Mouse (Mus musculus) cortical plate, adult 2 months (tissue): Measurements from ENCODE around the gene Ms4a4c. TPM values are rescaled to one million over a fixed set of nuclear protein-coding genes. Genes with fewer than 3 reads are reported as not detected.
"Not testable (repeated sequence)": the region's sequence is repeated elsewhere in the genome, so short reads cannot be mapped to it uniquely, and the experiment has no call there.

Experiments used
- H3K27ac ChIP-seq: fragments of 200-500 bp; 2 replicates; pipeline ENCODE4 v1.5.1; 2012; ENCODE audit warnings: low read length, control low read depth, inconsistent platforms; ENCODE audit not compliant: insufficient read depth
- H3K4me1 ChIP-seq: fragments of 200-500 bp; 2 replicates; pipeline ENCODE4 v1.6.1; 2011; ENCODE audit warnings: low read length; ENCODE audit not compliant: control insufficient read depth, insufficient read depth
- H3K4me3 ChIP-seq: fragments of 200-500 bp; 2 replicates; pipeline ENCODE4 v1.5.1; 2011; ENCODE audit warnings: mild to moderate bottlenecking, low read length, control low read depth; ENCODE audit not compliant: insufficient read depth
- CTCF ChIP-seq: fragments of 200-500 bp; IDR thresholded peaks from 2 replicates; pipeline ENCODE4 v1.5.1; 2011; ENCODE audit warnings: mild to moderate bottlenecking, control low read depth, low read length; ENCODE audit not compliant: insufficient read depth; ENCODE audit errors: extremely low read depth
- POLR2A ChIP-seq: fragments of 200-500 bp; IDR thresholded peaks from 2 replicates; pipeline ENCODE4 v1.6.1; 2011; ENCODE audit warnings: mild to moderate bottlenecking, low read length, control low read depth; ENCODE audit not compliant: insufficient read depth; ENCODE audit errors: extremely low read depth
- polyA plus RNA-seq: library from polyadenylated mRNA; depleted of rRNA; stranded (reverse); fragments of >200 nt; gene quantifications from 2 replicates; pipeline ENCODE4 v1.2.3, GENCODE M21; 2012

Gene Ms4a4c
- polyA plus RNA-seq, 1 experiment, result 0.17 TPM

DNA sequence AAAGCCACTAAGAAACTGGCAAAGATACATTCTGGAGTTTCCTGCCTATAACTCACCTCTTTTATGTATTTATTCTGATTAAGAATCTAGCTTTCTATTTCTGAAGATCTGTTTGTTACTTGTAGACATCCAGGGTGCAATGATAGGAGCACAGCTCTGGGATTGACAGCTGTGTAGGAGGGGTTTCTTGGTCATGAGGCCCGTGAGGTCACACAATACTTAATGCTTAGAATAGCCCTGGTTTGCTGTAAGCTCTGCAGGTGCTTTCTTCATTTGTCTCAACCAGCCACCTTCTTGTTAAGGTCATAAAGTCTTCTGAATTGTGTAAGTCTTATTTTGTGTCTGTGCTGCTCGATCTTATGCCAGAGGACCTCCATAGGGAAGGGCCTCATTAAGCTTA, 15.6 kb upstream of the Ms4a4c start:
- H3K4me1 ChIP-seq, result no peaks in the 10 kb centered on the region
- no peak overlapping the region for H3K4me3 ChIP-seq
- TF ChIP-seq POLR2A (no peak), CTCF (no peak)
- H3K27ac ChIP-seq, result no peak overlapping the region

DNA sequence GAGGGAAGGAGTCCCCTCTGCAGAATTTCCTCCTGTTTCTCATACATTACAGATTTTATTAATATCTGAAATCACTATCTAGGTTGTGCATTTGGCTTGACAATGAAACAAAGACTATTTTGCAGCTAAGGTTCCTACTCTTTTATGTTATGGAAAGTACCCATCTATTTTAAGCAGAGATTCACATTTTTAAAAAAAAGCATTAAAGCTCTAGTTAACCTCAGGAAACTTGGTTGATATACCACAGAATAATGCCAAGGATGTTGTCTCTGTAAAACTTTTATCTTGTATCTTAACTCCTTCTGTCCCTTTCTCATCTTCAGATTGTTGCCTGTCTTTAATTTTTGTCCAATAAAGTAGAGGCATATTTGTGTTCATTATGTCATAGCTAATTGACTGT, 8.8 kb upstream of the Ms4a4c start:
- no peak for TF ChIP-seq CTCF
- H3K4me3 ChIP-seq, result no peak overlapping the region
- no peak overlapping the region for H3K27ac ChIP-seq

DNA sequence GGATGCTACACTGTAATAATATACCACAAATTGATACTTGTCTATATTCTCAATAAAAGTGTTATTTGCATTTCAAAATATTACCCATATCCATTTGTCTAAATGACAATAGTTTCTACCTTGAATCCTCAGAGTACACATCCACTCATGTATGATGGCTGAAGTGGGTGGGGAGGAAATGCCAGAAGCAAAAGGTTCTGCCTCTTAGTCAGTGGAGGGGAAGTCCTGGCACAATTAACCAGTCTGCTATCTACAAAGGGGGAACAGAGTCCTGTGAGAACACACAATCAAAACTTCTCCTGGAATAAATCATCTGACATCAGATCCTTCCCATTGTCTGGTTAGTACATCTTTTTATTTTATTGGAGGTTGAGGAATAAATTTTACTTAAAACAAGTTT, 2.9 kb downstream of the Ms4a4c start:
- H3K4me3 ChIP-seq, result no peak overlapping the region
- TF ChIP-seq POLR2A (no peak), CTCF (no peak)
- H3K27ac ChIP-seq, result no peak overlapping the region
- H3K4me1 ChIP-seq, result no peaks in the 10 kb centered on the region

More for the DNA sequence above, 8.8 kb upstream of the Ms4a4c start:
- H3K4me1 ChIP-seq, result no peaks in the 10 kb centered on the region

DNA sequence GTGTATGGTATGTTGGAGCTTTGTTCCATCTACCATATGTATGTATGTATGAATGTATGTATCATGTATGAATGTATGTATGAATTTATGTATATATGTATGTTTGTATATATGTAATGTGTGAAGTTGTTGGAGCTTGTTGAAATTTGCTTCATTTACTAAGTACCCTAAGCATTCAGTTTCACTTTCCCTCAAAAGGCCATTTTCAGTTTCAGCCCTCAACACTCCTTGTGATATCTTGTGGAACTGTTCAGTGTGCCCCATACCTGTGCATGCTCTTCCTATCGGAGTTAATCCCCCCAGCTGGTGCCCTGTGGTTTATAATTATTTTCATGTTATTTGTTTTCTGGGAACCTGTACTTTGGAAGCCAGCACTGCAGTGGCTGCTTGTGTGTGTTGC, 4.0 kb downstream of the Ms4a4c start:
- TF ChIP-seq POLR2A (no peak), CTCF (no peak)
- no peak overlapping the region for H3K4me3 ChIP-seq
- H3K4me1 ChIP-seq, result no peaks in the 10 kb centered on the region
- no peak overlapping the region for H3K27ac ChIP-seq

DNA sequence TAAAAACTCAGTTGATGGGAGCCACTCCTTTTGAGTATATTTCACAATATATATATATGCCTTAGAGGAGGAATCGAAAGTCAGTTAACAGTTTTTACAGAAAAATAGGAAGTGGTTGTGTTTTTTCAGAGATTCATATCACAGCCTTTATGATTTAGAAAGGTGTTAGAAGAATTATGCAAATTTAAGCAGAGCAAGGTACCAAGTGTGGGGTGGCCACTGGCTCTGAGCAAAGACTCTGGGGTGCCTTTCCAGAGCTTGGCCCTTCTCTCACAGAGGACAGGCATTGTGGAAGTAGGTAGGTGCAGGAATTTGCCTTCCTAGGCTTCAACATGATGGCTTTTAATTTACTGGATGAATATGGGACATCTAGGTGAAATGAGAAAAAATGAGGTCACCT, 7.1 kb downstream of the Ms4a4c start:
- no peak overlapping the region for H3K27ac ChIP-seq
- H3K4me3 ChIP-seq, result no peak overlapping the region
- TF ChIP-seq POLR2A (no peak), CTCF (no peak)
- no peaks in the 10 kb centered on the region for H3K4me1 ChIP-seq

DNA sequence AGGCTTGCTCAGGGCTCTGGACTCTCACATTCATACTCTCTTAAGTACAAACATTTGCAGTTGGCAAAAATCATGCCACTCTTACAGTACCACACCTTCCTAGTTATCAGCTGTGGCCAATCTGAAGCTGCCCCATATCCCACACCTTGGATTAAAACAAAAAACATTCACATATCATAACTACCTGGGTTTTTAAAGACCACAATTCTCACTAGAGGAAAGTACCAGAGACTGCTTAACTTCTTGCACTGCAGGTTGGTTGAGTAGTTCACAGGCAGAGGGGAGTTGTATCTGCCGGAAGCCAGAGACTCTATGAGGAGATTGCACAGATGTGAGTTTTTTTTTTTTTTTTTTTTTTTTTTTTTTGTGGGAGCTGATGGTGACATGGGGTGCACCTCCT, 9.5 kb downstream of the Ms4a4c start:
- Histone ChIP-seq H3K4me1 (no peaks in the 10 kb centered on the region), H3K4me3 (no peak overlapping the region), H3K27ac (no peak overlapping the region)
- TF ChIP-seq POLR2A, result no peak
- TF ChIP-seq CTCF, result no peak

DNA sequence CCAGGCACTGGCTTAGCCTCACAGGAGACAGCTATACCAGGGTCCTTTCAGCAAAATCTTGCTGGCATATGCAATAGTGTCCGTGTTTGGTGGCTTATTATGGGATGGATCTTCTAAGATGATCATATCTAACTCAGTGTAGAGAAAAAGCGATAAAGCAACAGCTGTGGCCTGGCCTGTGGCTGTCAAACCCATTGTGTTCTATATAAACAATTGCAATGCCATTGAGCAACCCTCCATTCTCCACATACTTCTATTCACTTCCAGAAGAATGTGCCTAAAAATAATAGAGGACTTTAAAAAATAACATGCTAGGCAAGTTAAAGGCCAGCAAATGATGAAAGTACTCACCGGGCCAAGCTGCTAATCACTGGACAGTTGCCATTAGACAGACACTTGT, 11.0 kb downstream of the Ms4a4c start:
- no peaks in the 10 kb centered on the region for H3K4me1 ChIP-seq
- TF ChIP-seq CTCF (no peak), POLR2A (no peak)
- no peak overlapping the region for H3K4me3 ChIP-seq
- H3K27ac ChIP-seq, result no peak overlapping the region

DNA sequence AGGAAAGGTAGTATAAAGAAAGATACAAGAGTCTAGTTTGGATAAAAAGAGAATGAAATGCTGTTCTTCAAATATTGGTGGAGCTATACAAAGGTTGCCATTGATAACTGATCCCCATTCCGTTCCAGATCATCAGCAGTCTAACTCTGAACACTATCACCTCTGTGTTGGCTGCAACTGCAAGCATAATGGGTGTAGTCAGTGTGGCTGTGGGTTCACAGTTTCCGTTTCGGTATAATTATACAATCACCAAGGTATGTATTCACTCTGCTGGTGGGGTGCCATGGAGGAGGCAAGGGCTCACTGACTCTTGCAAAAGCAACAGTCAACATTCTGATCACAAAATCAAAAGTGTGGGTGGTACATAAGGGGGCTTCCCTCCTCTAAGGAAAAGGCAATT, 14.3 kb downstream of the Ms4a4c start:
- H3K27ac ChIP-seq, H3K4me3 ChIP-seq, H3K4me1 ChIP-seq: not testable (repeated sequence)

DNA sequence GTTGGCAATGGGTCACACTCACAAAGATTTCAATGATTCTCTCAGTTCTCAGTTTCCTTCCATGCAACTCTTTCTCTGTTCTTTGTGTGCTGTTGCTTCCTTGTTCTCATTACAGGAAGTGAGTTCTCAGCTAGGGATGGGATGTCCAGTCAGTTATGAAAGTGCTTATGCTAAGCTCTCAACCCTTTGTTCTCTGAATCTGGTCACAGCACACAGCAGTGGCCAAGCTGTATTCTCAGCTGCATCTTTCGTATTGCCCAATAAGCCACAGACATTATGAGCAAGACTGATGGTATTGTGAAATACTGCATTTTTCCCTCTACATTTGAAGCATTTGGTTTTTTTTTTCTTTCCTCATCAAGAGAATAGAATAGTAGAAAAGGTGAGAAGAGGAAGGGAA, 26.6 kb downstream of the Ms4a4c start:
- not testable (repeated sequence) for H3K27ac ChIP-seq, H3K4me3 ChIP-seq, H3K4me1 ChIP-seq

DNA sequence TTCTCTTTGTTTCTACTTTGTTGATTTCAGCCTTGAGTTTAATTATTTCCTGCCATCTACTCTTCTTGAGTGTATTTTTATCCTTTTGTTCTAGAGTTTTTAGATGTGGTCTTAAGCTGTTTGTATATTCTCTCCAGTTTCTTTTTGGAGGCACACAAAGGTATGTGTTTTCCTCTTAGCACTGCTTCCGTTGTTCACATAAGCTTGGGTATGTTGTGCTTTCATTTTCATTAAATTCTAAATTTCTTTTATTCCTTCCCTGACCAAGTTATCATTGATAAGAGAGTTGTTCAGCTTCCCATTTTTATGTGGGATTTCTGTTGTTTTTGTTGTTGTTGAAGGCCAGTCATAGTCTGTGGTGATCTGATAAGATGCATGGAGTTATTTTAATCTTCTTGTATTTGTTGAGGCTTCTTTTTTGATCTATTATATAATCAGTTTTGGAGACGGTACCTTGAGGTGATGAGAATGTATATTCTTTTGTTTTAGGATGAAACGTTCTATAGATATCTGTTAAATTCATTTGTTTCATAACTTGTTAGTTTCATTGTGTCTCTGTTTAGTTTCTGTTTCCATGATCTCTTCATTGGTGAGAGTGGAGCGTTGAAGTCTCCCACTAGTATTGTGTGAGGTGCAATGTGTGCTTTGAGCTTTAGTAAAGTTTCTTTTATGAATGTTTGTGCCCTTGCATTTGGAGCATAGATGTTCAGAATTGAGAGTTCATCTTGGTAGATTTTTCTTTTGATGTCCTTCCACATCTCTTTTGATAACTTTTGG, 30.7 kb downstream of the Ms4a4c start:
- TF ChIP-seq POLR2A (no peak), CTCF (no peak)
- no peak overlapping the region for H3K4me3 ChIP-seq
- H3K4me1 ChIP-seq, result no peaks in the 10 kb centered on the region
- no peak overlapping the region for H3K27ac ChIP-seq

DNA sequence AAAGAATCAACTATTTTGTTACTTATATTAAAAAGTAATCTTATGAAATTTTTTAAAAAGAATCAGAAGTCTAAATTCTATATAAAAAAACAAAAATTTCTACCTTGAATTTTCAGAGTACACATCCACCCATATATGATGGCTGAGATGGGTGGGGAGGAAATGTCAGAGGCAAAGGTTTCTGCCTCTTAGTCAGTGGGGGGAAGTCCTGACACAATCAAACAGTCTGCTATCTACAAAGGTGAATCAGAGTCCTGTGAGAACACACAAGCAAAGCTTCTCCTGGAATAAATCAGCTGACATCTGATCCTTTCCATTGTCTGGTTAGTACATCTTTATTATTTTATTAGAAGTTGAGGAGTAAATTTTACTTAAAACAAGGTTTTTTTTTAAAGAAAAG, 38.8 kb downstream of the Ms4a4c start, which contains the start of gene Ms4a4b:
Gene Ms4a4b (plus strand): TSS at position 216 of the 400 bp plus-strand sequence.
- no peak for TF ChIP-seq CTCF
- no peak within 1 kb of the TSS for H3K27ac ChIP-seq

More for the DNA sequence above, 38.8 kb downstream of the Ms4a4c start, which contains the start of gene Ms4a4b:
- Histone ChIP-seq H3K4me1 (no peaks in the 10 kb centered on the region), H3K4me3 (no peak within 1 kb of the TSS)
